8 mouse cellular contexts compared by ENCODE assay signal in genomic region chr9:54700746-54701145, GRCm38 (mm10). TPM values are rescaled to one million over a fixed set of nuclear protein-coding genes. Genes with fewer than 3 reads are reported as not detected.
DNase-seq lines count a peak whose midpoint lies in the region; ATAC-seq and TF ChIP-seq lines count a peak whose summit lies in the region.

No protein-coding gene starts in this region.

- DNase-seq in cerebellum, adult 2 months = no peak
- DNase-seq in cerebellum, postnatal 10 days = no peak
- no peak for DNase-seq in lung, adult 2 months
- DNase-seq in lung, postnatal 25 days (ENCODE audit: low spot score) = no peak
- peak; percentile 83 for DNase-seq in heart, postnatal 0 days (ENCODE audit: low spot score)
- no peak for DNase-seq in embryo, embryonic 11 days

- H3K4me1 ChIP-seq in cerebellum, adult 2 months (ENCODE audit: control insufficient read depth, insufficient read depth, low read length) = peaks cover 11% of the 10 kb centered on the region
- H3K4me1 ChIP-seq in lung, adult 2 months (ENCODE audit: control insufficient read depth, insufficient read depth, low read length) = peaks cover 10% of the 10 kb centered on the region
- peaks cover 32% of the 10 kb centered on the region for H3K4me1 ChIP-seq in heart, postnatal 0 days (ENCODE audit: control insufficient read depth, insufficient read depth)
- H3K4me1 ChIP-seq in neural tube, embryonic 13.5 days (replicated peaks) = peaks cover 30% of the 10 kb centered on the region

- no peaks in the 10 kb centered on the region for H3K36me3 ChIP-seq in heart, postnatal 0 days (replicated peaks; ENCODE audit: control insufficient read depth, insufficient read depth, low read length)
- H3K36me3 ChIP-seq in neural tube, embryonic 13.5 days = no peaks in the 10 kb centered on the region

- H3K27me3 ChIP-seq in cerebellum, adult 2 months (ENCODE audit: control insufficient read depth, insufficient read depth, low read length) = no peaks in the 10 kb centered on the region
- H3K27me3 ChIP-seq in heart, postnatal 0 days (ENCODE audit: control insufficient read depth, insufficient read depth, low read length) = no peaks in the 10 kb centered on the region
- peaks cover 49% of the 10 kb centered on the region for H3K27me3 ChIP-seq in neural tube, embryonic 13.5 days

- peak; percentile 46; the same call in 1 of the 2 replicates for ATAC-seq in heart, postnatal 0 days (ENCODE audit: insufficient read depth, low read depth)
- no peak for ATAC-seq in neural tube, embryonic 13.5 days (ENCODE audit: low read depth)
- ATAC-seq in monocyte, adult 5-6 weeks (replicated peaks; ENCODE audit: insufficient number of reproducible peaks, low FRiP score, low TSS enrichment, poor library complexity, severe bottlenecking) = no peak

- H3K4me3 ChIP-seq in cerebellum, adult 2 months (replicated peaks; ENCODE audit: insufficient read depth, low read depth, low read length) = peak overlapping the region; percentile 8
- H3K4me3 ChIP-seq in lung, adult 2 months (replicated peaks; ENCODE audit: extremely low read depth, low read depth, low read length) = peak overlapping the region; percentile 31
- peak overlapping the region; percentile 93 for H3K4me3 ChIP-seq in heart, postnatal 0 days (ENCODE audit: low read depth, low read length)
- H3K4me3 ChIP-seq in neural tube, embryonic 13.5 days = no peak overlapping the region

- peak overlapping the region; percentile 83 for H3K9ac ChIP-seq in heart, postnatal 0 days (replicated peaks; ENCODE audit: low read depth, low read length)
- no peak overlapping the region for H3K9ac ChIP-seq in neural tube, embryonic 13.5 days

- no peaks in the 10 kb centered on the region for H3K9me3 ChIP-seq in heart, postnatal 0 days (replicated peaks; ENCODE audit: control insufficient read depth, low read length)
- no peaks in the 10 kb centered on the region for H3K9me3 ChIP-seq in neural tube, embryonic 13.5 days

- WGBS in cerebellum, adult 2 months = 80% methylated on average over 7 of the region's 7 CpGs
- WGBS in lung, adult 2 months = 75% methylated on average over 7 of the region's 7 CpGs
- WGBS in heart, postnatal 0 days = 37% methylated on average over 7 of the region's 7 CpGs
- 82% methylated on average over 7 of the region's 7 CpGs for WGBS in neural tube, embryonic 13.5 days

- TF ChIP-seq EP300 in heart, postnatal 0 days (IDR thresholded peaks at IDR 0.05; ENCODE audit: low read depth) = no peak

- H3K4me2 ChIP-seq in heart, postnatal 0 days (ENCODE audit: low read depth, low read length) = peak overlapping the region; percentile 80
- H3K4me2 ChIP-seq in neural tube, embryonic 13.5 days = peak overlapping the region; percentile 87

- TF ChIP-seq CTCF in cerebellum, adult 2 months (IDR thresholded peaks at IDR 0.05; ENCODE audit: borderline replicate concordance, insufficient read depth, low read depth, low read length) = no peak
- TF ChIP-seq CTCF in lung, adult 2 months (IDR thresholded peaks at IDR 0.05; ENCODE audit: insufficient read depth, low read length) = no peak
- TF ChIP-seq CTCF in heart, postnatal 0 days (IDR thresholded peaks at IDR 0.05; ENCODE audit: low read depth) = no peak

- no peak for TF ChIP-seq POLR2A in cerebellum, adult 2 months (IDR thresholded peaks at IDR 0.05; ENCODE audit: borderline replicate concordance, insufficient read depth, low read length)
- no peak for TF ChIP-seq POLR2A in lung, adult 2 months (IDR thresholded peaks at IDR 0.05; ENCODE audit: borderline replicate concordance, extremely low read depth, low read depth, low read length)

- H3K27ac ChIP-seq in cerebellum, adult 2 months (ENCODE audit: insufficient read depth, low read length) = no peak overlapping the region
- H3K27ac ChIP-seq in heart, postnatal 0 days (ENCODE audit: low read depth) = peak overlapping the region; percentile 89
- H3K27ac ChIP-seq in neural tube, embryonic 13.5 days (replicated peaks) = no peak overlapping the region

RNA-seq across cellular contexts. Expression of gene Dnaja4, which starts 2.1 kb away (rescaled TPM):
- polyA plus RNA-seq in cerebellum, adult 2 months (2012; rRNA removed) = 36.4 and 37.5 TPM in 2 replicates
- polyA plus RNA-seq in lung, adult 2 months (2012; rRNA removed) = 14.9 and 18.2 TPM in 2 replicates
- 23.3 and 28.2 TPM in 2 replicates for total RNA-seq in heart, postnatal 0 days (2014; rRNA removed; ENCODE audit: low replicate concordance)
- 36.1 and 39.2 TPM in 2 replicates for polyA plus RNA-seq in heart, postnatal 0 days (2015; fragmentation: Nextera tagmentation; extraction: Ambion mirVana)
- polyA plus RNA-seq in neural tube, embryonic 13.5 days (2015; fragmentation: Nextera tagmentation; extraction: Ambion mirVana) = 3.9 and 6.0 TPM in 2 replicates
- total RNA-seq in monocyte, adult 5-6 weeks (2017) = 6.1 to 14.0 TPM (median 7.8 TPM) in 3 replicates

RNA-seq across cellular contexts. Expression of gene Wdr61, which starts 33.6 kb away (rescaled TPM):
- 65.3 and 69.6 TPM in 2 replicates for polyA plus RNA-seq in cerebellum, adult 2 months (2012; rRNA removed)
- 21.8 and 32.1 TPM in 2 replicates for polyA plus RNA-seq in lung, adult 2 months (2012; rRNA removed)
- total RNA-seq in heart, postnatal 0 days (2014; rRNA removed; ENCODE audit: low replicate concordance) = 35.1 and 65.5 TPM in 2 replicates
- polyA plus RNA-seq in heart, postnatal 0 days (2015; fragmentation: Nextera tagmentation; extraction: Ambion mirVana) = 91.8 and 92.2 TPM in 2 replicates
- 94.3 and 96.3 TPM in 2 replicates for polyA plus RNA-seq in neural tube, embryonic 13.5 days (2015; fragmentation: Nextera tagmentation; extraction: Ambion mirVana)
- 32.9 to 54.9 TPM (median 49.8 TPM) in 3 replicates for total RNA-seq in monocyte, adult 5-6 weeks (2017)

RNA-seq across cellular contexts. Expression of gene Acsbg1, which starts 39.1 kb away (rescaled TPM):
- polyA plus RNA-seq in cerebellum, adult 2 months (2012; rRNA removed) = 270 and 289 TPM in 2 replicates
- polyA plus RNA-seq in lung, adult 2 months (2012; rRNA removed) = 0.91 and 31.6 TPM in 2 replicates
- total RNA-seq in heart, postnatal 0 days (2014; rRNA removed; ENCODE audit: low replicate concordance) = 0.69 TPM in 1 of 2 replicates, not detected in the other
- 0.07 and 0.19 TPM in 2 replicates for polyA plus RNA-seq in heart, postnatal 0 days (2015; fragmentation: Nextera tagmentation; extraction: Ambion mirVana)
- polyA plus RNA-seq in neural tube, embryonic 13.5 days (2015; fragmentation: Nextera tagmentation; extraction: Ambion mirVana) = 17.0 TPM in 2 replicates
- total RNA-seq in monocyte, adult 5-6 weeks (2017) = 2.3 to 3.9 TPM (median 3.6 TPM) in 3 replicates
